Mouse (Mus musculus) C2C12 (cell line): ENCODE measurements at regions not wholly inside any gene's neighbourhood (a gene's known extent, or its start where the extent isn't known, plus 50 kb on each side); places are given as distances from the start of the nearest gene placed in this dataset.

Experiments used
- CTCF ChIP-seq: IDR thresholded peaks from one replicate; pipeline ENCODE4 v1.5.1; 2011; ENCODE audit not compliant: control insufficient read depth, insufficient read depth, insufficient read length
- MYOD1 ChIP-seq: IDR thresholded peaks from one replicate; pipeline ENCODE4 v1.6.1; 2011; ENCODE audit warnings: low read depth; ENCODE audit not compliant: control insufficient read depth, insufficient read length
- MYOG ChIP-seq: IDR thresholded peaks from one replicate; pipeline ENCODE4 v1.6.1; 2011; ENCODE audit not compliant: control insufficient read depth, insufficient read length; ENCODE audit errors: extremely low read depth
- USF1 ChIP-seq: IDR thresholded peaks from one replicate; pipeline ENCODE4 v1.6.1; 2011; ENCODE audit warnings: low read depth, mild to moderate bottlenecking, control low read depth, moderate library complexity

DNA sequence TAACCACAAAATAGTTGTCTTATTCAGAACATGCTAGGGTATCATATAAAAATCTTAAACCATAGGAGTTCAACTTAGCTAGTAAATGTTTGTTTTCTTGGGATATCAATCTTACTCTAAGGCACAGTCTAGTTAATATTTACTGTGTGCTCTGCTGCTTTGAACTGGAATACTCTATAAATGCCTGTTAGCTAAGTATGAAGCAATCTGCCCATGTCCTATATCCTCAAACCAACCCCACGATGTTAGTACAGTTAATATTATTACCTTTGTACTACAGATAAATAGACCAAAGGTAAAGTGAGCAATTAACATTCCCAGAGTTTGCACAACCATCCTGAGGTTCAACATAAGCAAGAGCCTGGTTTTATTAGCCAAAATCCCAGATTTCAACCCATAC, 145.7 kb upstream of the Ednrb start:
- TF ChIP-seq CTCF (no peak), MYOG (no peak), USF1 (no peak), MYOD1 (no peak)
